Mouse (Mus musculus) liver, postnatal 0 days (tissue): Measurements from ENCODE around the gene Fam120b. TPM values are rescaled to one million over a fixed set of nuclear protein-coding genes. Genes with fewer than 3 reads are reported as not detected.

Experiments used
- ATAC-seq: fragments of 200-750 bp; cut with Nextera tagmentation; 2 replicates; pipeline ENCODE4 v1.8.0; 2017; ENCODE audit warnings: mild to moderate bottlenecking, moderate library complexity
- DNase-seq: peaks from one replicate; pipeline ENCODE4 v3.0.0-alpha.2; 2016
- H3K27ac ChIP-seq: fragments of 300-500 bp; sonication (generic); 2 replicates; pipeline ENCODE4 v1.5.1; 2014; ENCODE audit warnings: antibody characterized with exemption, moderate library complexity, mild to moderate bottlenecking, low read depth
- H3K27me3 ChIP-seq: fragments of 300-500 bp; sonication (generic); 2 replicates; pipeline ENCODE4 v1.6.1; 2014; ENCODE audit warnings: low read length, control low read depth, mixed read lengths; ENCODE audit not compliant: insufficient read depth
- H3K36me3 ChIP-seq: fragments of 300-500 bp; sonication (generic); replicated peaks from 2 replicates; pipeline ENCODE4 v1.6.1; 2014; ENCODE audit warnings: mild to moderate bottlenecking, control low read depth, low read length, moderate library complexity, mixed read lengths; ENCODE audit not compliant: insufficient read depth
- H3K4me1 ChIP-seq: fragments of 300-500 bp; sonication (generic); 2 replicates; pipeline ENCODE4 v1.6.1; 2014; ENCODE audit warnings: antibody characterized with exemption, mild to moderate bottlenecking, control low read depth; ENCODE audit not compliant: insufficient read depth
- H3K4me2 ChIP-seq: fragments of 300-500 bp; sonication (generic); 2 replicates; pipeline ENCODE4 v1.6.1; 2014; ENCODE audit warnings: low read depth, mild to moderate bottlenecking, low read length, moderate library complexity, mixed read lengths
- H3K4me3 ChIP-seq: fragments of 300-500 bp; sonication (generic); 2 replicates; pipeline ENCODE4 v1.5.1; 2014; ENCODE audit warnings: low read depth, low read length
- H3K9ac ChIP-seq: fragments of 300-500 bp; sonication (generic); replicated peaks from 2 replicates; pipeline ENCODE4 v1.6.1; 2014; ENCODE audit warnings: mild to moderate bottlenecking, moderate library complexity
- H3K9me3 ChIP-seq: fragments of 300-500 bp; sonication (generic); 2 replicates; pipeline ENCODE4 v1.6.1; 2016; ENCODE audit warnings: mild to moderate bottlenecking, control low read depth, low read length, mixed read lengths
- CTCF ChIP-seq: sonication (generic); IDR thresholded peaks from 2 replicates; pipeline ENCODE4 v1.5.1; 2016; ENCODE audit warnings: antibody characterized with exemption, low read depth
- EP300 ChIP-seq: IDR thresholded peaks from 2 replicates; pipeline ENCODE4 v1.6.1; 2016; ENCODE audit warnings: antibody characterized with exemption, low read depth, mild to moderate bottlenecking
- WGBS: fragments of 180-500 bp; shearing (Covaris S2); extraction: QIAGEN DNeasy Blood & Tissue Kit; methylation state at CpG from one replicate; pipeline ENCODE4 v1.1.7; 2014; ENCODE audit not compliant: insufficient replicate concordance; 5-methylcytosine and 5-hydroxymethylcytosine counted together
- polyA plus RNA-seq: library from polyadenylated mRNA; unstranded; fragments of >200 nt; fragmentation: Nextera tagmentation; extraction: Ambion mirVana; gene quantifications from 2 replicates; pipeline ENCODE4 v1.2.1, GENCODE M21; 2015

The Fam120b gene
- polyA plus RNA-seq, 1 experiment from 2014 or later, result 5.2 TPM

DNA sequence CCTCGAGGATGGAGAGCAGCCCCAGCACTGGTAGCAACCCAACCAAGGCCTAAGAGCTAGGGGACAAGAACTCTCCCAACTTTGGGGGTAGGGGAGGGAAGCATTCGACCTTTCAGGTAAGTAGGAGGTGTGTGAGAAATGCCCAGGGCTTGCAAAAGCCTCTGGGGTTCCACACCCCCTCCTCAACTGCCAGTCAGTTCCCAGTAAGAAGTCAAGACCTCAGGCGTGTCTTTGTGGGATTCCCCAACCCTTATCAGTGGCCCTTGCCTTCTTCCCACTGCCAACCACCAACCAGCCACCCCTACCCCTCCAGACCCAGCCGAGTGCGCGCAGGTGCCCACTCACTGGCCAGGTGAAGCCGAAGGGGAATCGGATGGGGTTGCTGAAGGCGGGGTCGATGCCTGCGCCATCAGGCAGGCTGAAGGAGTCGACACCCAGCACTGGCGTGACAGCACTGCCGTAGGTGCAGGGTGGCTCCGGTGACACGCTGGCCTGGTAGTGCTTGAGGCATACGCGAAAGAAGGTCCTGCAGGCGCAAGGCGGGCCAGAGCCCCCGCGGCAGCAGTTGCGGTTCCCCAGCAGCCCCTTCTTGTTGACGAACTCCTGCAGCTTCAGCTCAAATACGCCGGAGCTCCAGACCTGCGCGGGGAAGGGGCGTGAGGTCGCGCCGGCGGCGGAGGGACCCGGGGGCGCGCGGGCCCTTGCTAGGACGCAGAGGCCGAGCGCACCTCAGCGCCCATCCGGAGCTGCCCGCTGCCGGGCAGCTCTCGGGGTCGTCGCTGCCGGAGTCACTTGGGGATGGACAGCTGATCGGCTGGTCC, 21.5 kb upstream of the Fam120b start:
- H3K27ac ChIP-seq, result no peak overlapping the region
- peak overlapping the region; percentile 87 for H3K4me2 ChIP-seq
- TF ChIP-seq CTCF, result no peak
- H3K9ac ChIP-seq, result peak overlapping the region; percentile 37
- peaks cover 46% of the 10 kb centered on the region for H3K27me3 ChIP-seq
- no peaks in the 10 kb centered on the region for H3K9me3 ChIP-seq
- peaks cover 20% of the 10 kb centered on the region for H3K4me1 ChIP-seq
- 4% methylated on average over 50 of the region's 50 CpGs for WGBS
- no peak for ATAC-seq
- H3K4me3 ChIP-seq, result peak overlapping the region; percentile 56
- no peak for DNase-seq
- no peaks in the 10 kb centered on the region for H3K36me3 ChIP-seq

- H3K4me2 ChIP-seq, result peak overlapping the region; percentile 87
- ATAC-seq (no peak), DNase-seq (no peak)
- peak overlapping the region; percentile 76; the same call in 1 of the 2 replicates for H3K27ac ChIP-seq
- peak overlapping the region; percentile 56 for H3K4me3 ChIP-seq
- H3K4me1 ChIP-seq, result peaks cover 23% of the 10 kb centered on the region
- TF ChIP-seq EP300 (no peak), CTCF (no peak)
- peak overlapping the region; percentile 37 for H3K9ac ChIP-seq
- under 1% methylated on average over 18 of the region's 18 CpGs for WGBS
- H3K36me3 ChIP-seq, result no peaks in the 10 kb centered on the region
- H3K27me3 ChIP-seq, result peaks cover 50% of the 10 kb centered on the region
- H3K9me3 ChIP-seq, result no peaks in the 10 kb centered on the region
Measured at GRCm38 (mm10) chr17:15375224-15375623, 20.8 kb upstream of the Fam120b start.

GRCm38 (mm10) chr17:15375701-15376493, 20.1 kb upstream of the Fam120b start:
- DNase-seq (peak; percentile 71), ATAC-seq (peak; percentile 75)
- Histone ChIP-seq H3K4me2 (peak overlapping the region; percentile 87), H3K27ac (peak overlapping the region; percentile 76), H3K9me3 (no peaks in the 10 kb centered on the region), H3K27me3 (peaks cover 55% of the 10 kb centered on the region), H3K4me1 (peaks cover 27% of the 10 kb centered on the region), H3K36me3 (no peaks in the 10 kb centered on the region), H3K4me3 (peak overlapping the region; percentile 56), H3K9ac (peak overlapping the region; percentile 37)
- no peak for TF ChIP-seq EP300
- under 1% methylated on average over 60 of the region's 69 CpGs for whole genome bisulfite sequencing

GRCm38 (mm10) chr17:15376494-15377181, 19.4 kb upstream of the Fam120b start, which contains the start of gene Dll1:
Gene Dll1, minus strand, starts transcription at chr17:15376872.
- Histone ChIP-seq H3K36me3 (no peaks in the 10 kb centered on the region), H3K27me3 (peaks cover 62% of the 10 kb centered on the region), H3K9me3 (no peaks in the 10 kb centered on the region), H3K4me1 (peaks cover 32% of the 10 kb centered on the region), H3K4me3 (peak within 1 kb of the TSS; percentile 56), H3K27ac (peak within 1 kb of the TSS; percentile 76), H3K4me2 (peak within 1 kb of the TSS; percentile 87), H3K9ac (peak within 1 kb of the TSS; percentile 37)
- ATAC-seq, result peak; percentile 9; the same call in 1 of the 2 replicates
- under 1% methylated on average over 36 of the region's 36 CpGs for WGBS
- TF ChIP-seq CTCF (no peak; the same call in 1 of the 2 replicates), EP300 (no peak)
- no peak for DNase-seq

DNA sequence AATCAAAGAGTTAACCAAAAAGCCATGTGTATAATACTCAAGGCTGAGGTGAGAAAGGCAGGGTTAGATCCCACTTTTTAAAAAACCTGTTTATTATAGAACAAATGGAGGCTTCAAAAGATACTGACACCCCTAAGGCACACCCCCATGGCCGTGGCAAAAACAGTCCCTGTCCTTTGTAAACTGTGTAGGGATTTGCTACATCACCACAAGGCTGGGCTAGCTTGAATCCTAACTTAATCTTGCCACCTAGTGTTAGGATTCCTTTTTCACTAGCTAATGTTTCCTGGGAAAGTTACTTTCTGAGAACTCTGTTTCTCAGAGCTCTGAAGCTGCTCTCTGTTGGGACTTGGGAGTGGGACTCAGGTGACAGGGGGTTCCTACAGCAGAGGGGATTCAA, 18.1 kb upstream of the Fam120b start:
- 3% methylated on average over 1 of the region's 1 CpGs for WGBS
- DNase-seq (no peak), ATAC-seq (no peak)
- no peaks in the 10 kb centered on the region for H3K36me3 ChIP-seq
- H3K27me3 ChIP-seq, result peaks cover 62% of the 10 kb centered on the region
- no peaks in the 10 kb centered on the region for H3K9me3 ChIP-seq
- no peak overlapping the region for H3K4me2 ChIP-seq
- H3K4me1 ChIP-seq, result peaks cover 23% of the 10 kb centered on the region
- H3K27ac ChIP-seq, result no peak overlapping the region
- no peak overlapping the region for H3K9ac ChIP-seq
- H3K4me3 ChIP-seq, result no peak overlapping the region
- TF ChIP-seq EP300, result no peak
- peak; percentile 63 for TF ChIP-seq CTCF
